Mouse (Mus musculus): ENCODE measurements around the gene Cpn1. TPM values are rescaled to one million over a fixed set of nuclear protein-coding genes. Genes with fewer than 3 reads are reported as not detected.

The Cpn1 gene
- 1.4 and 1.7 TPM in 2 replicates for polyA plus RNA-seq (2012; rRNA removed)

- no peak within 1 kb of the TSS for H3K4me3 ChIP-seq (ENCODE audit: extremely low read depth, insufficient read depth, insufficient read length)
- no peaks in the 10 kb centered on the region for H3K36me3 ChIP-seq (ENCODE audit: control insufficient read depth, insufficient read depth, low read length)
- no peaks in the 10 kb centered on the region for H3K4me1 ChIP-seq (ENCODE audit: control insufficient read depth, insufficient read depth, insufficient read length)
- WGBS = 34% methylated on average over 30 of the region's 30 CpGs
- no peak for TF ChIP-seq CTCF (IDR thresholded peaks at IDR 0.05; ENCODE audit: extremely low read depth, insufficient read depth, insufficient read length, insufficient replicate concordance)
- TF ChIP-seq POLR2A (IDR thresholded peaks at IDR 0.05; ENCODE audit: low read depth, low read length) = no peak
- no peak within 1 kb of the TSS for H3K27ac ChIP-seq (ENCODE audit: insufficient read depth, low read length)
- no peaks in the 10 kb centered on the region; the same call in 1 of the 2 replicates for H3K27me3 ChIP-seq (ENCODE audit: control insufficient read depth, insufficient read depth, low read length)
- DNase-seq (ENCODE audit: low read depth in 1 of 2, low spot score in 2 of 2) = no peak
Observed at GRCm38 (mm10) chr19:43986069-43986794, at the start of gene Cpn1. TSS of gene Cpn1 (minus strand) at chr19:43986556.

- Histone ChIP-seq H3K27me3 (ENCODE audit: control insufficient read depth, insufficient read depth, low read length) (no peaks in the 10 kb centered on the region), H3K27ac (ENCODE audit: insufficient read depth, low read length) (no peak overlapping the region), H3K36me3 (ENCODE audit: control insufficient read depth, insufficient read depth, low read length) (peaks cover 10% of the 10 kb centered on the region), H3K4me1 (ENCODE audit: control insufficient read depth, insufficient read depth, insufficient read length) (no peaks in the 10 kb centered on the region), H3K4me3 (ENCODE audit: extremely low read depth, insufficient read depth, insufficient read length) (no peak overlapping the region)
- no peak for TF ChIP-seq POLR2A (IDR thresholded peaks at IDR 0.05; ENCODE audit: low read depth, low read length)
- no peak for TF ChIP-seq CTCF (IDR thresholded peaks at IDR 0.05; ENCODE audit: extremely low read depth, insufficient read depth, insufficient read length, insufficient replicate concordance)
- no peak for DNase-seq (ENCODE audit: low read depth in 1 of 2, low spot score in 2 of 2)
- 93% methylated on average over 5 of the region's 5 CpGs for WGBS
Observed at GRCm38 (mm10) chr19:44033396-44033795, 47.0 kb upstream of the Cpn1 start.

- 89% methylated on average over 11 of the region's 11 CpGs for WGBS
- peaks cover 6% of the 10 kb centered on the region for H3K36me3 ChIP-seq (ENCODE audit: control insufficient read depth, insufficient read depth, low read length)
- no peak overlapping the region for H3K4me3 ChIP-seq (ENCODE audit: extremely low read depth, insufficient read depth, insufficient read length)
- H3K27ac ChIP-seq (ENCODE audit: insufficient read depth, low read length) = no peak overlapping the region
- no peak for TF ChIP-seq CTCF (IDR thresholded peaks at IDR 0.05; ENCODE audit: extremely low read depth, insufficient read depth, insufficient read length, insufficient replicate concordance)
- TF ChIP-seq POLR2A (IDR thresholded peaks at IDR 0.05; ENCODE audit: low read depth, low read length) = no peak
- no peaks in the 10 kb centered on the region for H3K27me3 ChIP-seq (ENCODE audit: control insufficient read depth, insufficient read depth, low read length)
- DNase-seq (ENCODE audit: low read depth in 1 of 2, low spot score in 2 of 2) = no peak
- no peaks in the 10 kb centered on the region for H3K4me1 ChIP-seq (ENCODE audit: control insufficient read depth, insufficient read depth, insufficient read length)
Observed at GRCm38 (mm10) chr19:44032046-44032744, 45.8 kb upstream of the Cpn1 start.

GRCm38 (mm10) chr19:44030024-44030423 is 43.7 kb upstream of the Cpn1 start:
- DNase-seq (ENCODE audit: low read depth in 1 of 2, low spot score in 2 of 2) = no peak
- Histone ChIP-seq H3K27ac (ENCODE audit: insufficient read depth, low read length) (no peak overlapping the region), H3K27me3 (ENCODE audit: control insufficient read depth, insufficient read depth, low read length) (no peaks in the 10 kb centered on the region), H3K4me1 (ENCODE audit: control insufficient read depth, insufficient read depth, insufficient read length) (no peaks in the 10 kb centered on the region), H3K4me3 (ENCODE audit: extremely low read depth, insufficient read depth, insufficient read length) (no peak overlapping the region), H3K36me3 (ENCODE audit: control insufficient read depth, insufficient read depth, low read length) (no peaks in the 10 kb centered on the region; the same call in 1 of the 2 replicates)
- no peak for TF ChIP-seq POLR2A (IDR thresholded peaks at IDR 0.05; ENCODE audit: low read depth, low read length)
- no peak for TF ChIP-seq CTCF (IDR thresholded peaks at IDR 0.05; ENCODE audit: extremely low read depth, insufficient read depth, insufficient read length, insufficient replicate concordance)
- WGBS = 93% methylated on average over 5 of the region's 5 CpGs

- Histone ChIP-seq H3K27ac (ENCODE audit: insufficient read depth, low read length) (no peak within 1 kb of the TSS), H3K4me3 (ENCODE audit: extremely low read depth, insufficient read depth, insufficient read length) (no peak within 1 kb of the TSS), H3K27me3 (ENCODE audit: control insufficient read depth, insufficient read depth, low read length) (no peaks in the 10 kb centered on the region), H3K4me1 (ENCODE audit: control insufficient read depth, insufficient read depth, insufficient read length) (no peaks in the 10 kb centered on the region), H3K36me3 (ENCODE audit: control insufficient read depth, insufficient read depth, low read length) (no peaks in the 10 kb centered on the region)
- DNase-seq (ENCODE audit: low read depth in 1 of 2, low spot score in 2 of 2) = no peak
- WGBS = 91% methylated on average over 8 of the region's 8 CpGs
- TF ChIP-seq CTCF (IDR thresholded peaks at IDR 0.05; ENCODE audit: extremely low read depth, insufficient read depth, insufficient read length, insufficient replicate concordance) (no peak), POLR2A (IDR thresholded peaks at IDR 0.05; ENCODE audit: low read depth, low read length) (no peak)
Observed at GRCm38 (mm10) chr19:44028972-44029371, 42.6 kb upstream of the Cpn1 start, which contains the start of gene Cyp2c23. TSS of gene Cyp2c23 (minus strand) at chr19:44029208.

- no peak for DNase-seq (ENCODE audit: low read depth in 1 of 2, low spot score in 2 of 2)
- WGBS = 86% methylated on average over 8 of the region's 8 CpGs
- Histone ChIP-seq H3K27me3 (ENCODE audit: control insufficient read depth, insufficient read depth, low read length) (no peaks in the 10 kb centered on the region), H3K4me3 (ENCODE audit: extremely low read depth, insufficient read depth, insufficient read length) (no peak overlapping the region), H3K27ac (ENCODE audit: insufficient read depth, low read length) (no peak overlapping the region), H3K36me3 (ENCODE audit: control insufficient read depth, insufficient read depth, low read length) (no peaks in the 10 kb centered on the region), H3K4me1 (ENCODE audit: control insufficient read depth, insufficient read depth, insufficient read length) (no peaks in the 10 kb centered on the region)
- no peak for TF ChIP-seq CTCF (IDR thresholded peaks at IDR 0.05; ENCODE audit: extremely low read depth, insufficient read depth, insufficient read length, insufficient replicate concordance)
- TF ChIP-seq POLR2A (IDR thresholded peaks at IDR 0.05; ENCODE audit: low read depth, low read length) = no peak
Observed at GRCm38 (mm10) chr19:44026956-44027530, 40.7 kb upstream of the Cpn1 start.
